Mouse (Mus musculus) 3134 (cell line): Measurements from ENCODE around the gene Grm1.

ENCODE experiments used
- DNase-seq: peaks from one replicate; pipeline ENCODE4 v3.0.0-alpha.2; 2011; ENCODE audit warnings: low spot score; ENCODE audit not compliant: insufficient read length; ENCODE audit errors: extremely low read depth

Grm1 gene

DNA sequence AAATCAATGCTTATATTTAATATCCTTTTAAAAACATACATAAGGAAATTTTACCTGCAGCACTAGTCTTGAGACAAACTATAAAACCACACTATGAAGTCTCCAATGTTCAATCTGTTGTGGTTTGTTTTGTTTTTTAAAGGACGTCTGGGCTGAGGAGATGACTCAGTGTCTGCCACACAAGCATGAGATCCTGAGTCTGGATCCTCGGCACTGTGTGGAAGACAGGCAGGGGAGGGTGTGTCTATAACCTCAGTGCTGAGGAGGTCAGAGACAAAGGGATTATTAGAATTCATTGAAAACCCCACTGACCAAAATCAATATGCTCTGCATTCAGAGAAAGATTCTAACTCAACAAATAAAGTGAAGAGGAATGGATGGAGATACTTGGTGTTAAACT lies 110.8 kb downstream of the Grm1 start:
- DNase-seq: no peak

GRCm38 (mm10) chr10:10964490-10965150 lies 117.5 kb downstream of the Grm1 start:
- no peak for DNase-seq

GRCm38 (mm10) chr10:10950557-10950956 lies 131.6 kb downstream of the Grm1 start:
- no peak for DNase-seq

GRCm38 (mm10) chr10:10949172-10949571 lies 133.0 kb downstream of the Grm1 start:
- no peak for DNase-seq

- no peak for DNase-seq
These were observed 134.6 kb downstream of the Grm1 start for GRCm38 (mm10) chr10:10947531-10947930.

- no peak for DNase-seq
These were observed 138.2 kb downstream of the Grm1 start for GRCm38 (mm10) chr10:10944003-10944402.

DNA sequence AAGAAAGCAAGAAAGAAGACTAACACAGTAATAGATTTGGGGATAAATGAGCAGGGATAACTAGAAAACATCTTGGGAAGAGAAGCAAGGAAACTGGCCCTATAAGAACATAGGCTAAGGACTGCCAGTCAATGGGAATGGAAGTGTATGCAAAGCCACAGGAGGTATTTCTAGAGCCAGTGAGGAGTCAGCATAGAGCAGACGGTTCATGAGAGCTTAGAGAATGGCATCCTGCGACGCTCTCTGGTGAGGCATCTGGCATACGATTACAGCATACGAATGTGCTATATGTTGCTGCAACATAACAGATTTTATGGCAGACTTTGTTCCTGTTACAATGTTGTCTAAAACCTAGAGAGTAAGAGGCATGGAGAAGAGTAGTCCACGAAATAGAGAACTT lies 139.9 kb downstream of the Grm1 start:
- no peak for DNase-seq

DNA sequence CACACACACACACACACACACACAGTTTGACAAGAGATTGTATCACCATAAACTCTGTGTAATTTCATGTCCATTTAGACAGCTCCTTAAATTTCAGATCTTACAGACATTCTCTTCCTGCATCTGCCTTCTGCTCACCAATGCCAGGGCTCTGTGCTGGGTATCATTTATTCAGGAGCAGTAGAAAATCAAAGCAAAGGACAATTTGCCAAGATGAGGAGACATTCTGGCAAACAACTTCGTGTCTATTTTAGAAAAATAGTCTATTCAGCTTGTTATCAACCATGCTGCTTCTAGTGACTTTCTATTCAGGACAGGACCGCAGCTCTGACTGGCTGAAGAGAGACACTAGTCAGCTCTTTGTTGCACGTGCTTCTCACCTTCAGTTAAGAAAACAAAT lies 146.3 kb downstream of the Grm1 start:
- no peak for DNase-seq

GRCm38 (mm10) chr10:10929672-10930071 lies 152.5 kb downstream of the Grm1 start:
- no peak for DNase-seq

DNA sequence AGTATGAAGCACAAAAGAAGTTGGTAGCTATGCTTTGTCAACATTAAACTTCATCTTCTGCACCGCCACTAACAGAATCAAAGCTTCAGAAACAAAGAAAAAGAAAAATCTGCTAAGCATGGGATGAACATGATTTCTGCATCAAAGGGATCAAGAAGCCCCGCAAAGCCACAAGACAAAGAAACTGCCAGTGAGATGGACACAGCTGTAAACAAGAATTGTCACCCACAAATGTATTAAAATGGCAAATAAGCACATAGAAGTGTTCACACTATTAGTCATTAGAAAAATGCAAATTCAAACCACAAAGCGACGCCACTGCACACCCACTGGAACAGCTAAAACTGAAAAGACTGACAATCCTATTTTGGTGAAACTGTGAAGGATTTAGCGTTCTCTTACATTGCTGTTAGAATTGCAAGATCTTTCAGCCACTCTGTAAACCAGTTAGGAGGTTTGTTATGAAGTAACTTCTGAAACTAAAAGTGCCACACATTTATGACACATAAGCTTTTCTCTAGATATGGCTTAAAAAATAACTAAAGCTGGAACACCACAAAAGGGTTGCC lies 153.3 kb downstream of the Grm1 start:
- DNase-seq: no peak

DNA sequence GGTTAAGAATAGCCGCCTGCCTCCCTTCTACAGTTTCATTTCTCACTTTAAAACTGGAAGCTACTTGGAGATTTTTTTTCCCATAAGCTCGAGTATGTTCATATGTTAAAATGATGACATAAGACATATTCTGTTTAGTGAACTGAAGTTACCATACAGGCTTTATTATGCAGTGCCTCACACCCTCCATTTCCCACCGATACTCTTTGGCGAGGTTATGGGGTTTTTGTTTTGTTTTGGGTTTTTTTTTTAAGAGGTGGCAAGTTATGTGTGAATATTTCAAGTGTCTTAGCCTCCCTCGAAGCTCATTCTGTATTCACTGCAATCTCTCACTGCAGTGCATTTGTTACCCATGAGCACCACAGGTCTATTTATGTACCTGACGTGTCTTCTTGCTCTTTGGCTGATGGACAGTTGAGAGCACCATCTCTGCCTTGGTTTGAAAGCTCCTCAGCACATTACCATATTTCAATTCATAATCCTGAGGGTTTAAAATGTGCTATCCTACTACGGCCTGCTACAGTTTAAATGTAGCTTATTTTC lies 164.2 kb downstream of the Grm1 start:
- no peak for DNase-seq

DNA sequence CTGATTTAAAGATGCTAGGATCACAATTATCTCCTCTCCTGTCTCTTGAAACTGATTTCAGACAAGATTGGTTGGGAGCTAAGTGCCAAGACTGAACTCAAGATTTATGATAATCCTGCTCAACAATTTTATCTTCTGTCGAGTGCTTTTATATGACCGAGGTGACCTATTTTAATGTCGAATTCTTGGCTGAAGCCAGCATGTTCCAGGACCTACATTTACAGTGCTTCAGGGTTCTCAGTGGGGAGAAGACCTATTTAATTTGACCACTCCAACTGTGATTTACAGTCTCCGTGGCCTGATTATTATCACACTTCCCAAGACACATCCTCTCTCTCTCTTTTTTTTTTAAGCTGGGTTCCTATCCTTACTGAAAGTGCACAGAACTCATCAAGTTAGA lies 168.5 kb downstream of the Grm1 start:
- no peak for DNase-seq

GRCm38 (mm10) chr10:10890221-10890620 lies 191.9 kb downstream of the Grm1 start:
- DNase-seq: no peak

DNA sequence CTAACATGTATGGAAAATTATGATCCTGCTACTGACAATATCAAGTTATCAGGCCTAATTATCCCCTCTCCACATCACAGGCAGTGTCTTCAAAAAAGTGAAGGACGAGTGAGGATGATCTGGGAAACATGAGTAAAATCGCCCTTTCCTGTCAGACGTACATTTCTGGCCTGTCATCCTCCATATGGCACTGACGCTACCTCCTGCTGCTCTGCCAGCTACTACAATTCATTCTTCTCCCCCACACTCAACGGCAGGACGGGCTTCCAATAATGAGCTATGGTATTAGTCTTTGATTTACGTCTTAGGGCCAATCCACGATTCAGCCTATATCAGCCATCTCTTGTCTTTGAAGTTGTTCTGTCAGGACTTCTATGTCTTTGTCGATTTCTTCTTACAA lies 193.6 kb downstream of the Grm1 start:
- DNase-seq: no peak

DNA sequence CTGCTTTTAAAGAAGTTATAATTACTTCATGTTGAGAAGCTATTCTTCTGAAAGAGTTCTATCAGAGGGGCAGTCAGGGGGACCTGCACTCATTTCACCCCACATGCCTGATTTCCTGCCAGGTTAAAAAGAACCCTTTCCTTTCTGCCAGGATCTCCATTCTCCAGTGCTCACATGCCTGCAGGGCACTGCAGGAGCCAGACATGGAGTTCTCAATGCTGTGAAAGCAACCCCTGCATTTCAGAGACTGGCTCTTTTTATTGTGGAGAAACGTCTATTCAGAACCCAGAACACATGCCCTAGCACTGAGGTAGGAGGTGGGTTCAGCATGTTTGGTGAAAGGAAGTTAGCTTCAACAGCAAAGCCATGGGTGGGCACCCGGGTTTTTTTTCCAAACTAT lies 197.2 kb downstream of the Grm1 start:
- no peak for DNase-seq

DNA sequence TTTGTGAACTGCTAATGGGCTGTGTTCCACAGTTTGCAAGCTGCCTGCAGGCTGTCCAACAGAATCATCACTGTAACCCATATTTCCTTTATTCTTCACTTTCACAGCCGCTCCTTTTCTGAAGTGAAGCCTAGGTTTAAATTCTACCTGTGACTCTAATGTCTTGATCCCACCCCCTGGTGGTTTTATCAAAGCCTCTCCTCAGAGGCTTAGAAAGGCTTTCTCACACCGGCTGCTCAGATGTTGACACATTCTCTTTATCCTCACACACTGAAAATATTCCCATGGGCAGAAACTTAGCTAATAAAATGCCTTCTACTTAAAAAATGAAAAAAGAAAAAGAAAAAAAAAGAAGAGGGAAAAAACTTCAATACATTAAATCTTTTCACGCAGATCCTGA lies 210.0 kb downstream of the Grm1 start:
- no peak for DNase-seq

- no peak for DNase-seq
These were observed 211.9 kb downstream of the Grm1 start for GRCm38 (mm10) chr10:10870271-10870670.

DNA sequence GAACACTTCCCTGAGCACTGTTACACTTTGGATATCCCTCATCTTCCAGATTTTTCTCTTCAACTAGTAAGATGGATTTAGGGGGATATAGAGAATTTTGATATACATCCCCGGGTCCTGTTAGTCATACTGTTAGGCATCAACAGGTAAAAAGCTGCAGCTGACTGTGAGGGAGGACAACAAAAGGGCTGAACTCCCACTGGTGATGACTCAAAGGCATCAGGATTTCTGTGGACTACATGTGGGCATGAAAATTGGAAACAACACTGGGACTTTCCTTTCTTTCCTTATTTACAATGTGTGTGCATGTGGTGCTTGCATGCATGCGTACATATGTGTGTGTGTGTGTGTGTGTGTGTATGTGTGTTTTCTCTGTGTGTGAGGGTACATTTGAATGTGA lies 215.9 kb downstream of the Grm1 start:
- no peak for DNase-seq

DNA sequence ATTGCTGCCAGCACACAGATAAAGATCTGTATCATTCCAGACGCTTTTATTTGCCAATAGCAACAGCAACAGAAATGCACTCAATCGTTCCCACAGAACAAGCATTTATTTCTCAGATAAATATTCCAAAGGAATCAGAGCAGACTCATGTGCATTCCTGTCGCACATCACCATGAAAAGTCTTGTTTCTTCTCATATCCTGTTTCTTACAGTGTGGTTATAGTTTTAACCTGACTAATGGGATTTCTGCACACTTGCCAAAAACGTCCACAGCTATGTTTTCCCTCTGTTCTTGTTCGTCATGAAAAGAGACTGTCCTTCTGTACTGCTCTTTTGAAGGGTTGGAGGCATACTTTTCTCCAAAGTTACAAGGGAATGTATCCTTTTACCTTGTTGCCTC lies 217.4 kb downstream of the Grm1 start:
- no peak for DNase-seq

DNA sequence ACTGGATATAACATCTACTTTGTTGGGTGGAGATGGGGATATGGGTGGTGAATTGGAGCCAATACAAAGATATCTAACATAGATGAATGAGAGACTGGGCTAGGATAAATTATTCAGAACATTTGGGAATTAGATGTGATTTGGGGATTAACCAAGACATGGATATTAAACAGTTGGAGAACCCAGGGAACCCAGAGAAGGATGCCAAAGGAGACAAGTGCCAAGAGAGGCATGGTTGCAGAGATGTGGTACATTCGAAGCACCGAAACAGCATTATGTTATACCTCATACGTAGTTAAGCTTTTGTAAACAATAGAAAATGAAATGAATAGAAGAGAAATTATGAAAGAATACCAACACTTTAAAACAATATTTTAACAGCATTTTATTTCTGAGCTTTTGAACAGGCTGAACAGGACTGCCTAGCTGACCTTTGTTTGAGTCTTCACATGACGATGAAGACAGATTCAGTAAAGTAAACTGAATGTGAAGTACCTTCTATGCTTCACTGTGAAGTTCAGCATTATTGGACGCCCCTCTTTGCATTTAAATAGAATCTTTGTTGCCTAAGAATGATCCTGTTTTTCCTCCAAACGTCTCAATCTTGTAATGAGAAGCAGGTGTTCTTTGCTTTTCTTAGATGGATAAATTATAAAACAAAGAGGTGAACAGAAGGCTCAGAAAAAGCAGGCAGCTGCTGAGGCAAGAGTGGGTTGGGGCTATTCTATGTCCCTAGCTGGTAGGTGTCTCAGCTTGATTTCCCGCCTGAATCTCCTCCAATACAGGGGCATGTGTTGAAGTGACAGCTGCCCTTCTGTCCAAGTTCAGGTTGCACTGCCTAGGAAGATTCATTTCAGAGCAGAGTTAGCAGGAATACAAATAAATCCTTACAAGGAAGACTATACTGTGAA lies 234.5 kb downstream of the Grm1 start:
- DNase-seq: no peak

DNA sequence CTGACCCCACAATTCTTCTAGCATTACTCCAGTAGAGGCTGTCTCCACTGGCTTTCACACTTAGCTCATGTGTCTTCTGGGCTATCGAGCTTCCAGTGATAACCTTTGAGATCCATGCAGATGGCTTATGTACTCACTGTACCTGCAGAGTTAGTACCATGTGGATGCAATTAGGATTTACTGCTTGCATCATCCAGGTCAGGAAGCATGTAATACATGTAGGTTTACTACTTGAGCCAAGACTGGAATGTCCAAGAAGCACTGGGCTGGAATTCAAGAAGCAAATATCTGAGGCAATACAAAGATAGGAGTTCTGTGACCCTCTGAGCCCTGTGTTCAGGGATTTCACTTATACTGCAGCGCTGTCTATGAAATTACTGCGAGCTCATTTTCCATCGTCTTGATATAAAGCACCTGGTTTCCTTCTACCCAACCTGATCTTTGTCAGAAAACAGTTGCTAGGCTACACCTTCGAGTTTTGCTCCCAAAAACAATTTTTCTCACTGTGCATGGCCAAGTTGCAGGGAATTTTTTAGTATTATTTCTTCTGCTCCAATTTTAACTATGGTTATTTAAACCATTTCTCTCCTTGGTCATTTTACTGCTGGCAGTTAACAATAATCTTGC lies 237.0 kb downstream of the Grm1 start:
- DNase-seq: no peak
